10 mouse cellular contexts compared by ENCODE assay signal in the genomic region with DNA sequence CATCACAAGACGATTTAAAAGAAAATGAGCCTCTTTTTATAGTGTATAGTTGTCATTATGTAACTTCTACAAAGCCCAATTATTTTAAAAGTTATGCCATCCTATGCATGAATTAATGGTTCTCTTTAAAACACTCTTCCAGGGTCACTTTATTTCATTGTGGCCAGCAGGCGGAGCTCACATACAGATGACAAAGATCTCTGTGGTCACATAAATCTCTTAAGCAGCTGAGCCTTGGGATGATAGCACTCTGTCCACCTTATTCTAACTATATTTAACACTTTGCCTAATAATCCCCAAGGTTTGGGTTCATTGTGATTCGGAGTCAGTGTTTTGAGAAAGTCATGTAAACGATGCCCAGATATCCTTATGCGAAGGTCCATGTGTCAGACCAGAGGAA. TPM values are rescaled to one million over a fixed set of nuclear protein-coding genes. Genes with fewer than 3 reads are reported as not detected.
DNase-seq lines count a peak whose midpoint lies in the region; ATAC-seq lines count a peak whose summit lies in the region.
"Had no signal": no experiment of that assay in that cellular context is flagged by ENCODE, and none has a peak within 500 bp of the region (broad histone marks: within the 10 kb centered on the region; RNA-seq: fewer than 3 reads in every experiment).

No protein-coding gene starts in this region.

- no peak overlapping the region for H3K27ac ChIP-seq in midbrain, embryonic 14.5 days (replicated peaks; ENCODE audit: low read depth, low read length)
- H3K27ac ChIP-seq in midbrain, embryonic 15.5 days = no peak overlapping the region
- H3K27ac ChIP-seq in embryonic facial prominence, embryonic 14.5 days (replicated peaks; ENCODE audit: low read depth, low read length) = no peak overlapping the region
- H3K27ac ChIP-seq: embryonic facial prominence, embryonic 12.5 days had no signal

- WGBS in midbrain, embryonic 14.5 days = 50% methylated on average over 5 of the region's 5 CpGs
- WGBS in midbrain, embryonic 15.5 days = 61% methylated on average over 5 of the region's 5 CpGs
- 49% methylated on average over 5 of the region's 5 CpGs for WGBS in embryonic facial prominence, embryonic 14.5 days

- H3K4me3 ChIP-seq in midbrain, embryonic 14.5 days (replicated peaks; ENCODE audit: low read depth, low read length) = no peak overlapping the region
- no peak overlapping the region for H3K4me3 ChIP-seq in midbrain, embryonic 15.5 days
- no peak overlapping the region for H3K4me3 ChIP-seq in embryonic facial prominence, embryonic 14.5 days (ENCODE audit: low read depth, low read length)
- H3K4me3 ChIP-seq: embryonic facial prominence, embryonic 12.5 days had no signal

- intact Hi-C loops in left cerebral cortex, postnatal 36 days (cut with DNase I) = loop anchor here (5.0 to 10.0 kb wide), 3 partner anchors 59 to 199 kb away; a partner anchor contains a TSS

- H3K4me1 ChIP-seq in midbrain, embryonic 14.5 days (ENCODE audit: control insufficient read depth, insufficient read depth, low read length) = no peaks in the 10 kb centered on the region
- H3K4me1 ChIP-seq in midbrain, embryonic 15.5 days = no peaks in the 10 kb centered on the region
- no peaks in the 10 kb centered on the region for H3K4me1 ChIP-seq in embryonic facial prominence, embryonic 14.5 days (ENCODE audit: control insufficient read depth, insufficient read depth, low read length)
- H3K4me1 ChIP-seq: embryonic facial prominence, embryonic 12.5 days had no signal

- DNase-seq in adrenal gland, adult 2 months = peak; percentile 16
- DNase-seq in adrenal gland, postnatal 4 days (ENCODE audit: low spot score in 2 of 2) = no peak
- DNase-seq in midbrain, embryonic 14.5 days = peak; percentile 86
- peak; percentile 39 for DNase-seq in embryonic facial prominence, embryonic 14.5 days (ENCODE audit: low spot score)
- peak; percentile 31 to 53 for DNase-seq in left cerebral cortex, postnatal 36 days (ENCODE audit: low spot score in 2 of 2)
- peak; percentile 26 to 60 for DNase-seq in right cerebral cortex, postnatal 36 days (ENCODE audit: low spot score in 2 of 2)
- DNase-seq in spleen, postnatal 14 days (ENCODE audit: low spot score in 2 of 2) = no peak

- H3K4me2 ChIP-seq in midbrain, embryonic 14.5 days (ENCODE audit: low read length) = no peak overlapping the region
- no peak overlapping the region for H3K4me2 ChIP-seq in midbrain, embryonic 15.5 days
- no peak overlapping the region for H3K4me2 ChIP-seq in embryonic facial prominence, embryonic 14.5 days (ENCODE audit: low read depth, low read length)
- H3K4me2 ChIP-seq: embryonic facial prominence, embryonic 12.5 days had no signal

- no peak overlapping the region for H3K9ac ChIP-seq in midbrain, embryonic 14.5 days (replicated peaks; ENCODE audit: low read length)
- no peak overlapping the region for H3K9ac ChIP-seq in midbrain, embryonic 15.5 days
- no peak overlapping the region for H3K9ac ChIP-seq in embryonic facial prominence, embryonic 14.5 days (ENCODE audit: low read depth, low read length)
- H3K9ac ChIP-seq: embryonic facial prominence, embryonic 12.5 days had no signal

- no peak for ATAC-seq in midbrain, embryonic 14.5 days (ENCODE audit: low FRiP score, low TSS enrichment)
- no peak for ATAC-seq in midbrain, embryonic 15.5 days (replicated peaks)
- no peak for ATAC-seq in embryonic facial prominence, embryonic 14.5 days (ENCODE audit: low read depth)

- no peaks in the 10 kb centered on the region for H3K9me3 ChIP-seq in midbrain, embryonic 14.5 days (ENCODE audit: control insufficient read depth, low read length)
- no peaks in the 10 kb centered on the region for H3K9me3 ChIP-seq in midbrain, embryonic 15.5 days
- no peaks in the 10 kb centered on the region for H3K9me3 ChIP-seq in embryonic facial prominence, embryonic 14.5 days (ENCODE audit: control insufficient read depth, low read length)
- H3K9me3 ChIP-seq: embryonic facial prominence, embryonic 12.5 days had no signal

- no peaks in the 10 kb centered on the region for H3K27me3 ChIP-seq in midbrain, embryonic 14.5 days (ENCODE audit: control insufficient read depth, insufficient read depth, low read length)
- no peaks in the 10 kb centered on the region for H3K27me3 ChIP-seq in midbrain, embryonic 15.5 days (replicated peaks)
- H3K27me3 ChIP-seq in embryonic facial prominence, embryonic 14.5 days (replicated peaks; ENCODE audit: control insufficient read depth, insufficient read depth, low read length) = no peaks in the 10 kb centered on the region
- H3K27me3 ChIP-seq: embryonic facial prominence, embryonic 12.5 days had no signal

- H3K36me3 ChIP-seq in midbrain, embryonic 14.5 days (ENCODE audit: control insufficient read depth, insufficient read depth, low read length) = no peaks in the 10 kb centered on the region
- no peaks in the 10 kb centered on the region for H3K36me3 ChIP-seq in midbrain, embryonic 15.5 days (replicated peaks)
- no peaks in the 10 kb centered on the region for H3K36me3 ChIP-seq in embryonic facial prominence, embryonic 14.5 days (ENCODE audit: control insufficient read depth, insufficient read depth, low read length)
- H3K36me3 ChIP-seq: embryonic facial prominence, embryonic 12.5 days had no signal

RNA-seq across cellular contexts. Expression of a gene that starts 56.9 kb away (rescaled TPM):
- total RNA-seq in adrenal gland, adult 2 months (2021) = 1 to 10 TPM; 5.2 to 5.9 TPM
- 1.5 and 2.0 TPM in 2 replicates for polyA plus RNA-seq in adrenal gland, adult 2 months (2012; rRNA removed)
- 10 to 100 TPM; 20.1 to 23.7 TPM for total RNA-seq in adrenal gland, postnatal 4 days (2021)
- 62.2 and 63.8 TPM in 2 replicates for polyA plus RNA-seq in midbrain, embryonic 14.5 days (2014; fragmentation: Nextera tagmentation; extraction: Ambion mirVana)
- polyA plus RNA-seq in midbrain, embryonic 15.5 days (2015; fragmentation: Nextera tagmentation; extraction: Ambion mirVana) = 55.6 and 62.1 TPM in 2 replicates
- 12.4 and 14.5 TPM in 2 replicates for polyA plus RNA-seq in embryonic facial prominence, embryonic 14.5 days (2014; fragmentation: Nextera tagmentation; extraction: Ambion mirVana)
- total RNA-seq in left cerebral cortex, postnatal 36 days (2021) = 100 to 1,000 TPM; 499 to 557 TPM
- total RNA-seq: neutrophil, adult 5-6 weeks had no signal

Comparison
In these comparisons a context has a peak if more than half of its experiments do, and no peak if none do; other contexts are left out.
1. DNase-seq: peak in adrenal gland, adult 2 months (single experiment), midbrain, embryonic 14.5 days (single experiment), embryonic facial prominence, embryonic 14.5 days (single experiment), left cerebral cortex, postnatal 36 days (2 of 2) and right cerebral cortex, postnatal 36 days (2 of 2); none in adrenal gland, postnatal 4 days (0 of 2) and spleen, postnatal 14 days (0 of 2).